Mouse (Mus musculus): ENCODE results near the gene Fam185a. TPM values are rescaled to one million over a fixed set of nuclear protein-coding genes. Genes with fewer than 3 reads are reported as not detected.

The Fam185a gene
- polyA plus RNA-seq, 1 experiment from 2014 or later, result 1.7 TPM

DNA sequence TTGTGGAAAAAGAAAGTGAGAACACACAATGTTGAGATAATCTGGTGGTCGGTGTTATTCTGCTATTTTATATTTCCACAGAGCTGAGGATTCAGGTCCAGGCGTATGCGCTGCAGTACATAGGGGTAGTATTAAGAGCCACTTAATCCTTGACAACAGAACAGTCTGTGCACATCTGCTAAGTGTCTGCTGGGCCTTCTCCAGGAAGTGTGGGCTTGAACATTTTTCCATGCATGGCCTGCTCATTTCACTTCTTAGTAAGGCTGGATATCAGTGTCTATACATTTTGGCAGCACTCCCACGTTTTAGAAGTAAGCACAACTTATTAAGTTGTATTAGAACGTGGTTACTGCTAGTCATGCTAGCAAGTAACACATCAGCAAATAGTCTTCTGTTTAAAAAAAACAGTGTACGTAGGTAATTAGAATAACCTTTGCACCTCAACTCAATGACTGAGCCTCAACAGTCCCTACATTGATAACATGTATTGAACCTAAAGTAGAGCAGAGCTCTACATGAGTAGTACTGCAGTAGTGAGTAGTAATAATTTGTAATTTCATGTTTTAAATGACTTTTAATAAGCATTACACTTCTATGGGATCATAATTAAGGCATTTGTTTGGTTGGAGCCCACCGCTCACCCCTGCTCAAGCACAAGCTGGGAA, 14.8 kb downstream of the Fam185a start:
- no peak for TF ChIP-seq CTCF (IDR thresholded peaks at IDR 0.05)
- no peak for TF ChIP-seq EP300 (IDR thresholded peaks at IDR 0.05)
- no peak for DNase-seq (ENCODE audit: low spot score)
- WGBS, result 78% methylated on average over 7 of the region's 7 CpGs

GRCm38 (mm10) chr5:21440833-21441530, 16.2 kb downstream of the Fam185a start:
- ATAC-seq, result peak; percentile 67
- Histone ChIP-seq H3K4me2 (replicated peaks; ENCODE audit: low read depth, low read length) (peak overlapping the region; percentile 8; the same call in 1 of the 2 replicates), H3K9ac (replicated peaks; ENCODE audit: low read depth) (no peak overlapping the region), H3K4me3 (ENCODE audit: low read depth, low read length) (no peak overlapping the region), H3K27ac (ENCODE audit: low read length) (no peak overlapping the region), H3K9me3 (ENCODE audit: low read length) (no peaks in the 10 kb centered on the region), H3K36me3 (ENCODE audit: insufficient read depth, low read length) (no peaks in the 10 kb centered on the region), H3K27me3 (replicated peaks; ENCODE audit: insufficient read depth, low read length) (no peaks in the 10 kb centered on the region), H3K4me1 (ENCODE audit: insufficient read depth, low read depth, low read length) (no peaks in the 10 kb centered on the region)
- WGBS, result 18% methylated on average over 8 of the region's 8 CpGs
- no peak for TF ChIP-seq CTCF (IDR thresholded peaks at IDR 0.05)
- no peak for TF ChIP-seq EP300 (IDR thresholded peaks at IDR 0.05)
- DNase-seq (ENCODE audit: low spot score), result peak; percentile 72

More for the DNA sequence above, 14.8 kb downstream of the Fam185a start:
- H3K27ac ChIP-seq (ENCODE audit: low read length), result no peak overlapping the region
- H3K4me3 ChIP-seq (ENCODE audit: low read depth, low read length), result no peak overlapping the region
- no peaks in the 10 kb centered on the region for H3K4me1 ChIP-seq (ENCODE audit: insufficient read depth, low read depth, low read length)
- H3K4me2 ChIP-seq (replicated peaks; ENCODE audit: low read depth, low read length), result no peak overlapping the region
- H3K9ac ChIP-seq (replicated peaks; ENCODE audit: low read depth), result no peak overlapping the region
- H3K27me3 ChIP-seq (replicated peaks; ENCODE audit: insufficient read depth, low read length), result no peaks in the 10 kb centered on the region
- no peaks in the 10 kb centered on the region for H3K9me3 ChIP-seq (ENCODE audit: low read length)
- no peaks in the 10 kb centered on the region for H3K36me3 ChIP-seq (ENCODE audit: insufficient read depth, low read length)
- ATAC-seq, result no peak

DNA sequence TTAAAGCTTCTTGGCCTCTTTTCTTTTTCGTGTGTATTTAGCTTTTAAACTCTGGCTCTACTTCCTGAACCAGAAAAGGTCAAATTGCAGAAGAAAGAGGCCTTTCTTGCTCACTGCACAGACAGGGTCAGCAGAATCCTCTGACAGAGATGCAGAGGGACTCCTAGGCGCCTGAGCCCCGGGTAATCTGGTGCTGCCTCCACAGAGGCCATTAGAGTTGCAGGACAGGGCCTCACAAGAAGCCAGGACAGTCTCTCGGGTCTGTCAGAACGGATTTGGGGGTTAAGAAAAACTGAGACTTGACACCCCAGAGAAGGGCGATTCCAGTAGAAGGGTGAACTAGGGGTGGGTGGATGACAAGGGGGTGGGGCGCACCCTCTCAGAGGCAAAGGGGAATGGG, 42.6 kb downstream of the Fam185a start:
- DNase-seq (ENCODE audit: low spot score), result peak; percentile 13
- ATAC-seq, result peak; percentile 16; the same call in 1 of the 2 replicates

GRCm38 (mm10) chr5:21468100-21468499, 43.3 kb downstream of the Fam185a start:
- no peaks in the 10 kb centered on the region for H3K36me3 ChIP-seq (ENCODE audit: insufficient read depth, low read length)
- no peaks in the 10 kb centered on the region for H3K4me1 ChIP-seq (ENCODE audit: insufficient read depth, low read depth, low read length)
- no peaks in the 10 kb centered on the region for H3K9me3 ChIP-seq (ENCODE audit: low read length)
- H3K27me3 ChIP-seq (replicated peaks; ENCODE audit: insufficient read depth, low read length), result no peaks in the 10 kb centered on the region
- no peak overlapping the region for H3K27ac ChIP-seq (ENCODE audit: low read length)
- no peak for DNase-seq (ENCODE audit: low spot score)
- no peak overlapping the region for H3K9ac ChIP-seq (replicated peaks; ENCODE audit: low read depth)
- 83% methylated on average over 12 of the region's 12 CpGs for WGBS
- no peak for ATAC-seq
- no peak overlapping the region for H3K4me2 ChIP-seq (replicated peaks; ENCODE audit: low read depth, low read length)
- H3K4me3 ChIP-seq (ENCODE audit: low read depth, low read length), result no peak overlapping the region
- no peak for TF ChIP-seq EP300 (IDR thresholded peaks at IDR 0.05)
- TF ChIP-seq CTCF (IDR thresholded peaks at IDR 0.05), result no peak

More for the DNA sequence above, 42.6 kb downstream of the Fam185a start:
- no peak overlapping the region for H3K4me2 ChIP-seq (replicated peaks; ENCODE audit: low read depth, low read length)
- H3K27ac ChIP-seq (ENCODE audit: low read length), result no peak overlapping the region
- no peaks in the 10 kb centered on the region for H3K9me3 ChIP-seq (ENCODE audit: low read length)
- no peak overlapping the region for H3K4me3 ChIP-seq (ENCODE audit: low read depth, low read length)
- H3K27me3 ChIP-seq (replicated peaks; ENCODE audit: insufficient read depth, low read length), result no peaks in the 10 kb centered on the region
- 59% methylated on average over 7 of the region's 7 CpGs for WGBS
- TF ChIP-seq EP300 (IDR thresholded peaks at IDR 0.05) (no peak), CTCF (IDR thresholded peaks at IDR 0.05) (no peak)
- no peaks in the 10 kb centered on the region for H3K4me1 ChIP-seq (ENCODE audit: insufficient read depth, low read depth, low read length)
- no peak overlapping the region for H3K9ac ChIP-seq (replicated peaks; ENCODE audit: low read depth)
- H3K36me3 ChIP-seq (ENCODE audit: insufficient read depth, low read length), result no peaks in the 10 kb centered on the region

- Histone ChIP-seq H3K9ac (replicated peaks; ENCODE audit: low read depth) (no peak overlapping the region), H3K9me3 (ENCODE audit: low read length) (no peaks in the 10 kb centered on the region), H3K4me3 (ENCODE audit: low read depth, low read length) (no peak overlapping the region), H3K36me3 (ENCODE audit: insufficient read depth, low read length) (no peaks in the 10 kb centered on the region), H3K27ac (ENCODE audit: low read length) (no peak overlapping the region), H3K4me1 (ENCODE audit: insufficient read depth, low read depth, low read length) (no peaks in the 10 kb centered on the region), H3K4me2 (replicated peaks; ENCODE audit: low read depth, low read length) (no peak overlapping the region), H3K27me3 (replicated peaks; ENCODE audit: insufficient read depth, low read length) (no peaks in the 10 kb centered on the region)
- 91% methylated on average over 5 of the region's 5 CpGs for WGBS
- TF ChIP-seq CTCF (IDR thresholded peaks at IDR 0.05) (no peak), EP300 (IDR thresholded peaks at IDR 0.05) (no peak)
- DNase-seq (ENCODE audit: low spot score) (no peak), ATAC-seq (no peak)
Observed at GRCm38 (mm10) chr5:21478428-21478827, 53.7 kb downstream of the Fam185a start.

- Histone ChIP-seq H3K4me1 (ENCODE audit: insufficient read depth, low read depth, low read length) (no peaks in the 10 kb centered on the region), H3K4me2 (replicated peaks; ENCODE audit: low read depth, low read length) (no peak overlapping the region), H3K9ac (replicated peaks; ENCODE audit: low read depth) (no peak overlapping the region), H3K9me3 (ENCODE audit: low read length) (no peaks in the 10 kb centered on the region), H3K4me3 (ENCODE audit: low read depth, low read length) (no peak overlapping the region), H3K27me3 (replicated peaks; ENCODE audit: insufficient read depth, low read length) (no peaks in the 10 kb centered on the region), H3K36me3 (ENCODE audit: insufficient read depth, low read length) (no peaks in the 10 kb centered on the region), H3K27ac (ENCODE audit: low read length) (no peak overlapping the region)
- WGBS, result 81% methylated on average over 5 of the region's 5 CpGs
- TF ChIP-seq EP300 (IDR thresholded peaks at IDR 0.05), result no peak
- TF ChIP-seq CTCF (IDR thresholded peaks at IDR 0.05), result no peak
- DNase-seq (ENCODE audit: low spot score) (no peak), ATAC-seq (no peak)
Observed at GRCm38 (mm10) chr5:21479746-21480145, 55.0 kb downstream of the Fam185a start.

Measured in lung, postnatal 0 days (tissue).